Mouse (Mus musculus) left cerebral cortex, postnatal 4 days (tissue): ENCODE data around the gene Dock8. TPM values are rescaled to one million over a fixed set of nuclear protein-coding genes. Genes with fewer than 3 reads are reported as not detected.

Experiments used
- DNase-seq: peaks from one replicate; pipeline ENCODE4 v3.0.0-alpha.2; 2022
- intact Hi-C: fragments of 180-260 bp; cut with DNase I; formaldehyde crosslinking; loops from one replicate; pipeline ENCODE4 v1.15.1; 2025
- total RNA-seq, 2 experiments: library from RNA; stranded (reverse); gene quantifications; 2 replicates each; pipeline ENCODE4 v1.2.3; 2021

Dock8 gene
- 1 to 10 TPM; 1.3 TPM for total RNA-seq

GRCm38 (mm10) chr19:24999201-24999886, at the start of gene Dock8:
Gene Dock8, plus strand, starts transcription at chr19:24999534.
- peak; percentile 28 for DNase-seq
- intact Hi-C loops = no loop called here

- intact Hi-C loops = loop anchor here (5.0 kb wide), 2 partner anchors 374 to 679 kb away; no protein-coding TSS in a partner anchor
- no peak for DNase-seq
These were observed 40.8 kb upstream of the Dock8 start for GRCm38 (mm10) chr19:24958531-24958930.

GRCm38 (mm10) chr19:24961172-24961962, 38.0 kb upstream of the Dock8 start, which contains the start of gene Cbwd1:
Gene Cbwd1, minus strand, starts transcription at chr19:24961610.
- DNase-seq = peak; percentile 99
- intact Hi-C loops = loop anchor here (5.0 kb wide), 1 partner anchor 146 kb away; no protein-coding TSS in a partner anchor

- DNase-seq = no peak
- intact Hi-C loops = no loop called here
These were observed 33.1 kb upstream of the Dock8 start for GRCm38 (mm10) chr19:24966203-24966602.

GRCm38 (mm10) chr19:24966941-24967340, 32.4 kb upstream of the Dock8 start:
- intact Hi-C loops = no loop called here
- no peak for DNase-seq

GRCm38 (mm10) chr19:24971307-24971706, 28.0 kb upstream of the Dock8 start:
- DNase-seq = no peak
- intact Hi-C loops = no loop called here

GRCm38 (mm10) chr19:24972701-24973390, 26.5 kb upstream of the Dock8 start:
- intact Hi-C loops = no loop called here
- no peak for DNase-seq

GRCm38 (mm10) chr19:24977991-24978390, 21.3 kb upstream of the Dock8 start:
- intact Hi-C loops = no loop called here
- no peak for DNase-seq

GRCm38 (mm10) chr19:24978852-24979842, 20.2 kb upstream of the Dock8 start:
- intact Hi-C loops = no loop called here
- DNase-seq = no peak

GRCm38 (mm10) chr19:24981294-24981693, 18.0 kb upstream of the Dock8 start:
- peak; percentile 48 for DNase-seq
- intact Hi-C loops = no loop called here

- DNase-seq = no peak
- intact Hi-C loops = no loop called here
These were observed 16.3 kb upstream of the Dock8 start for GRCm38 (mm10) chr19:24983050-24983449.

GRCm38 (mm10) chr19:24983857-24984498, 15.4 kb upstream of the Dock8 start:
- intact Hi-C loops = no loop called here
- no peak for DNase-seq

GRCm38 (mm10) chr19:24985045-24985444, 14.3 kb upstream of the Dock8 start:
- intact Hi-C loops = no loop called here

GRCm38 (mm10) chr19:24987355-24987754, 12.0 kb upstream of the Dock8 start:
- intact Hi-C loops = no loop called here

More at GRCm38 (mm10) chr19:24985045-24985444, 14.3 kb upstream of the Dock8 start:
- no peak for DNase-seq

GRCm38 (mm10) chr19:24988831-24989230, 10.5 kb upstream of the Dock8 start:
- DNase-seq = no peak
- intact Hi-C loops = no loop called here

More at GRCm38 (mm10) chr19:24987355-24987754, 12.0 kb upstream of the Dock8 start:
- no peak for DNase-seq

GRCm38 (mm10) chr19:24990138-24990822, 9.1 kb upstream of the Dock8 start:
- intact Hi-C loops = no loop called here
- DNase-seq = no peak

GRCm38 (mm10) chr19:24993526-24993925, 5.8 kb upstream of the Dock8 start:
- intact Hi-C loops = no loop called here
- DNase-seq = no peak

- intact Hi-C loops = no loop called here
These were observed 4.4 kb upstream of the Dock8 start for GRCm38 (mm10) chr19:24994900-24995299.

More at GRCm38 (mm10) chr19:24994900-24995299, 4.4 kb upstream of the Dock8 start:
- no peak for DNase-seq
